Mouse (Mus musculus) granulocyte monocyte progenitor cell, adult 5-6 weeks (primary cell): ENCODE measurements around the gene Clstn1. TPM values are rescaled to one million over a fixed set of nuclear protein-coding genes. Genes with fewer than 3 reads are reported as not detected.

Experiments
- ATAC-seq: replicated peaks from 2 replicates; pipeline ENCODE4 v1.8.0; 2016; ENCODE audit warnings: mild to moderate bottlenecking, moderate TSS enrichment, inconsistent platforms; ENCODE audit not compliant: poor library complexity, severe bottlenecking
- total RNA-seq, 2 experiments: library from RNA; stranded (forward) in 1 of 2; stranded (reverse) in 1 of 2; fragments of 200-712, 200-1000 nt in 1 of 2; fragments of >200 nt in 1 of 2; fragmentation: Nextera tagmentation in 1 of 2; gene quantifications; 2 replicates each; pipeline ENCODE4 v1.2.3; 2014 to 2017

The Clstn1 gene
- total RNA-seq, 2 experiments from 2014 or later: 0.90 to 3.2 TPM

GRCm38 (mm10) chr4:149626809-149627208 lies 40.5 kb downstream of the Clstn1 start:
- no peak for ATAC-seq

GRCm38 (mm10) chr4:149628372-149628771 lies 42.1 kb downstream of the Clstn1 start:
- peak; percentile 92 for ATAC-seq

- no peak for ATAC-seq
These were observed 42.5 kb downstream of the Clstn1 start for GRCm38 (mm10) chr4:149628810-149629209.

- ATAC-seq: no peak
These were observed 46.5 kb downstream of the Clstn1 start for GRCm38 (mm10) chr4:149632670-149633307.

- no peak for ATAC-seq
These were observed 47.9 kb downstream of the Clstn1 start for GRCm38 (mm10) chr4:149634157-149634556.

- no peak for ATAC-seq
These were observed 48.7 kb downstream of the Clstn1 start for GRCm38 (mm10) chr4:149634966-149635365.

- ATAC-seq: no peak
These were observed 49.7 kb downstream of the Clstn1 start for GRCm38 (mm10) chr4:149635915-149636415.

- peak; percentile 86 for ATAC-seq
These were observed 51.7 kb downstream of the Clstn1 start for GRCm38 (mm10) chr4:149637942-149638341.

- no peak for ATAC-seq
These were observed 54.6 kb downstream of the Clstn1 start for GRCm38 (mm10) chr4:149640831-149641230.

GRCm38 (mm10) chr4:149641400-149641799 lies 55.1 kb downstream of the Clstn1 start:
- ATAC-seq: no peak

GRCm38 (mm10) chr4:149641956-149642355 lies 55.7 kb downstream of the Clstn1 start:
- ATAC-seq: no peak

GRCm38 (mm10) chr4:149645761-149646160 lies 59.5 kb downstream of the Clstn1 start:
- ATAC-seq: no peak

- ATAC-seq: peak; percentile 78
These were observed 62.0 kb downstream of the Clstn1 start for GRCm38 (mm10) chr4:149648031-149648805.

GRCm38 (mm10) chr4:149650493-149651193 lies 64.4 kb downstream of the Clstn1 start:
- peak; percentile 28 for ATAC-seq

GRCm38 (mm10) chr4:149654232-149654631 lies 68.0 kb downstream of the Clstn1 start:
- ATAC-seq: peak; percentile 25; the same call in 1 of the 2 replicates

- ATAC-seq: peak; percentile 33; the same call in 1 of the 2 replicates
These were observed 71.7 kb downstream of the Clstn1 start for GRCm38 (mm10) chr4:149657858-149658416.

GRCm38 (mm10) chr4:149659495-149660116 lies 73.3 kb downstream of the Clstn1 start:
- no peak for ATAC-seq

GRCm38 (mm10) chr4:149660598-149660997 lies 74.3 kb downstream of the Clstn1 start:
- no peak for ATAC-seq

GRCm38 (mm10) chr4:149661967-149662589 lies 75.8 kb downstream of the Clstn1 start:
- ATAC-seq: peak; percentile 57
